Mouse (Mus musculus) E14TG2a.4 (cell line): ENCODE measurements around the gene Lyrm1.

ENCODE experiments used
- CTCF ChIP-seq: conservative IDR thresholded peaks from 2 replicates; pipeline ENCODE4 v1.5.1; 2014; ENCODE audit warnings: low read length
- NANOG ChIP-seq: IDR thresholded peaks from 2 replicates; pipeline ENCODE4 v1.6.1; 2014; ENCODE audit warnings: borderline replicate concordance, low read length, mixed read lengths
- POU5F1 ChIP-seq: IDR thresholded peaks from 2 replicates; pipeline ENCODE4 v1.6.1; 2014; ENCODE audit warnings: low read length, borderline replicate concordance

GRCm38 (mm10) chr7:119959491-119959890, 63.8 kb downstream of the Lyrm1 start:
- no peak for TF ChIP-seq CTCF
- no peak for TF ChIP-seq POU5F1
- TF ChIP-seq NANOG = no peak
